Mouse (Mus musculus) left cerebral cortex, postnatal 25 days (tissue): ENCODE measurements around the gene 0610037L13Rik. TPM values are rescaled to one million over a fixed set of nuclear protein-coding genes. Genes with fewer than 3 reads are reported as not detected.

Source experiments
- DNase-seq, 2 experiments: peaks; one replicate each; pipeline ENCODE4 v3.0.0; 2022; ENCODE audit warnings: low spot score in 2 of 2, mixed read lengths in 1 of 2
- intact Hi-C: fragments of 180-260 bp; cut with DNase I; formaldehyde crosslinking; loops from one replicate; pipeline ENCODE4 v1.15.1; 2025
- total RNA-seq, 2 experiments: library from RNA; stranded (reverse); gene quantifications; 2 replicates each; pipeline ENCODE4 v1.2.3; 2021

0610037L13Rik gene
- 10 to 100 TPM; 61.0 to 70.7 TPM for total RNA-seq

- intact Hi-C loops, result loop anchor here (1.0 to 5.0 kb wide), 3 partner anchors 11 to 437 kb away; partner anchors contain the start of genes Coa7 and Magoh
- peak; percentile 94 to 98 for DNase-seq
Measured at GRCm38 (mm10) chr4:107889731-107890432, at the start of gene 0610037L13Rik. Gene 0610037L13Rik, plus strand, starts transcription at chr4:107889813.

- DNase-seq, result no peak
- intact Hi-C loops, result no loop called here
Measured at GRCm38 (mm10) chr4:107843687-107844086, 45.9 kb upstream of the 0610037L13Rik start.

GRCm38 (mm10) chr4:107844971-107845370, 44.6 kb upstream of the 0610037L13Rik start:
- intact Hi-C loops, result loop anchor here (1.0 to 5.0 kb wide), 2 partner anchors 43 to 107 kb away; partner anchors contain the start of gene Lrp8

DNA sequence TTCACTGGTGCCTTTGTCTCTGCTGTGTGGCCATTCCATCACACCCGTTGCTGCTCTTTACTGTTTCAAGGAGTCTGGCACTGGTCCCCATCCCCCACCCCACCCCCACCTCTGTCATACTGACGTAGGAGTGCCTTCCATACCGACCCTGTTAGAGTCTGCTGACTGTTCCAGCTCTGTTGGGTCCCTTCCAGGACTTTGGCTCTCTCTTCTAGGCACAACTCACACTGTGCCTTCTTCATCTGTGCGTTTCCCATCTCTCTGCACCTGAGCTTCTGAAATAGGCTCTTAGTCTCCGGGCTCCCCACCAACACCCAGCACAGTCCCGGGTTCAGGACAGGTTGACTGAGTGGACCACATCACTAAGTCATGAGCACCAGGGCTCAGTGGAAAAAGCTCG, 42.8 kb upstream of the 0610037L13Rik start:
- no peak for DNase-seq
- intact Hi-C loops, result loop anchor here (5.0 kb wide), 1 partner anchor 44 kb away; the partner anchor contains the start of gene Lrp8

More at GRCm38 (mm10) chr4:107844971-107845370, 44.6 kb upstream of the 0610037L13Rik start:
- DNase-seq, result peak; percentile 78 to 80

DNA sequence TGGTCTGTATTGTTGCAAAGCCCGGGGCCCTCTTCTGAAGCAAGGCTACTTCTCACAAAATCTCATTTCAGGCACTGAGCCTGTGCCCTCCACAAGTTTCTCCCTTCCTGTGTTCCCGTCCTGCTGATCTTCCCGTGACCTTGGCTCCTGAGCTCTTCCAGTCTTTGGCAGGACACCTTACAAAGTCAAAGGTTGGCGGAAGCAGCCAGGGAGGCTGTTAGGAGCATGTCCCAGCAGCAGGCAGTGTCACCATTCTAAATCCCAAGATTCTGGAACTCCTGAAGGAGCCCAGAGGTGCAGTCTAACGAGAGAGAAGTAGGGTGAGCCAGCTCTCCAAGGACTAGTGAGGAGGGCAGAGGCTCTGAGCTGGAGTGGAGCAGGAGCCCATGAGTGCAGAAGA, 41.1 kb upstream of the 0610037L13Rik start:
- intact Hi-C loops, result loop anchor here (5.0 kb wide), 1 partner anchor 46 kb away; the partner anchor contains the start of gene Lrp8

DNA sequence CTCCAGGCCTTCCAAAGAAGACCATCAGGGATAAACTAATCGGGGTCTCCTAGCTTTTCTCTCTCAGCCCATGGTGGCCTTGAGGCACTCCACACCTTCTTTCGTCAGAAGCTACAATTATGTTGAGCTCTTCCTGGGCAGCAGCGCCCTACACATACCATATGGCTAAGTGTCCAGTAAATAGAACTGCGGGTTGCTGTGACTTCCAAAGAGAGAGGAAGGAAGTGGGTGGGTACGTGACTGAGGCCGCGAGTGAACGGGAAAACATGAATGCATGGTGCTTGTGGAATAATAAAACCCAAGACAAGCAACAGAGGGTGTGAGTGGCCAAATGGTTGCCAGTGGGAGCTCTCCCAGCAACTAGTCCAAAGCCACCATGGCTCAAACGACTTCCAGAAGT, 40.0 kb upstream of the 0610037L13Rik start:
- intact Hi-C loops, result loop anchor here (5.0 kb wide), 1 partner anchor 47 kb away; the partner anchor contains the start of gene Lrp8
- DNase-seq, result peak in 1 of 2 experiments; percentile 63

More for the DNA sequence above, 41.1 kb upstream of the 0610037L13Rik start:
- no peak for DNase-seq

GRCm38 (mm10) chr4:107850091-107850490, 39.5 kb upstream of the 0610037L13Rik start:
- intact Hi-C loops, result no loop called here
- no peak for DNase-seq

DNA sequence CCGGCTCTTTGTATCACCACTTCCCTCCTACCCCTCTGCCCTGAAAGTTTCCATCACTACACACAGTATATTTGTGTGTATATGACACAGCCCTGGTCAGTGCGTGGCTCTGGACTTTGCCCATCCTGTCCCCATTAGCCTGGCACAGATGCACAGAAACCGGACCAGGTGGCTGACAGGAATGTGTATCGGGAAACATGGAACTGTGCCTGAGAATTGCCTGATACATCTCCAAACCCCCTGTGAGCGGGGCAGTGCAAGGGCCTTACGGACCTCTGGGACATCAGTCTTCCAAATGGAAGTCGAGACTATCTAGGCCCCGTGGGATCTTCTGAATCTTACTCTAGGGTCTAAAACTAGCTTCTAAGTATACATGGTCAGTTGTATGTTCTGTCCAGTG, 36.3 kb upstream of the 0610037L13Rik start:
- intact Hi-C loops, result no loop called here

DNA sequence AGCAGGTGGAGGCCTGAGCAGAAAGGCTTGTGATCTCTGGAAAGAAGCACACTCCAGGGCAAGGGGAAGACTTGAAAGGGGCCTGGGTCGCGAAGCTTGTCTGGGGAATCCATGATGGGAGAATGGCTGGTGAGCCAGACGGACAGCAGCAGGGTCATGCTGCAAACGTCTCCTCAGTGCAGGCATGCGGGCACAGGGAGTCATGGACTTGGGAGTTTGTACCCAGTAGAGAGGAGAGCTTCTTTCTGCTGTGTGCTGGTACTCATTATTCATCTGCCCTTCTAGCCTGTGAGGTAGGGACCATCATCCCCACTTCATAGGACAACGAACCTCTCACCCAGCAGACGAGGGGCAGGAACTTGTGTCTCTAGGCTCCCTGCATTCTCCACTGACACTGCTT, 35.8 kb upstream of the 0610037L13Rik start:
- intact Hi-C loops, result no loop called here
- DNase-seq, result no peak

More for the DNA sequence above, 36.3 kb upstream of the 0610037L13Rik start:
- DNase-seq, result no peak

- intact Hi-C loops, result no loop called here
- peak in 1 of 2 experiments; percentile 59 for DNase-seq
Measured at GRCm38 (mm10) chr4:107856958-107857686, 32.5 kb upstream of the 0610037L13Rik start.

GRCm38 (mm10) chr4:107858995-107859394, 30.6 kb upstream of the 0610037L13Rik start:
- DNase-seq, result no peak

DNA sequence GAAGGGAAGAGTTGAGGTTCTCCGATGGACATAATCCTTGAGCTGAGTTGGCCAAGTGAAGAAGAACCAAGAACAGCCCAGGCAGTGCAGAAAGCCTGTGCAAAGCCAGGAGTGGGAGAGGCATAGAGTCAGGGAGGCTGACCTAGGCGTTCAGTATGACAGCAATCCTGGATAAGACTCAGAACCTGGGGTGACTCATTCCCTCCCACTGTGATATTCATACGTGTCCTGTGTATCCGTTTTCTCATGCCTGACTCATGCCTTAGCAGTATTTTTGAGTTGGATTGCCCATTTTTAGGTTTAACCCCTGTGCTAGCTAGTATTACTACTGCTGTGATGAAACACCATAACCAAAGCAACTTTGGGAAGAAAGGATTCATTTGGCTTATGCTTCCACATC, 24.7 kb upstream of the 0610037L13Rik start:
- intact Hi-C loops, result no loop called here
- DNase-seq, result peak in 1 of 2 experiments; percentile 64

More at GRCm38 (mm10) chr4:107858995-107859394, 30.6 kb upstream of the 0610037L13Rik start:
- intact Hi-C loops, result no loop called here

DNA sequence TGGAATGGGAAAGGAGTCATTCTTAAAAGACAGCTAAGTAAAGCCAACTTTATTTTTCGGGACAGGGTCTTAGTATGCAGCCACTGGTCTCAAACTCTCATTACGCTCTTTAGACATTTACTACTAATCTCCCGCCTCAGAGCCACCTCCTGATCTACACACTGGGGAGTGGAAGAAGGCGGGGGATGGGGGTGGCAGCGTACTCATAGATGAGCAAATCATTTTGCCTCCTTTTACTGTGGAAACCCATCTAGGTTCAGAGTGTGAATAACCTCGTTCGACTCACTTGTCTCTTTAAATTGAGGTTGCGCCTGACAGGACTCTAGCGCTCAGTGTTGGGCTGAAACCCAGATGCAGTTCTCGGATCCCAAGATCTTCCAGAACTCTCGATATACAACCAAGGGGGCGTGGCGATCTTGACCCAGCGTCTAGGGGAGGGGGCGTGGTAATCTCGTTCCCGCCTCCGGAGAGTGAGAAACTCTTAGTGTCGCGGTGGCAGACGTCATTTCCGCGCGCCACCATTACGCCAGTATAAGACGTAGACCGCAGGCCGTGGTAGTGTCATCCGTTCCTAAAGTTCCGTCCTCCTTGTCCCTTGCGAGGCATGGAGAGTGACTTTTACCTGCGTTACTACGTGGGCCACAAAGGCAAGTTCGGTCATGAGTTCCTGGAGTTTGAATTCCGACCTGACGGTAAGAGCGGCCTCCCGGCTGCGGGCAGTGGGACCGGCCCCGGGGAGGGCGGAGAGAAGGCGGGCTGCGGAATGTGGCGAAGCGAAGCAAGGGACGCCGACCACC, 10.2 kb upstream of the 0610037L13Rik start, which contains the start of gene Magoh:
Gene Magoh (plus strand): TSS at position 502 of the 797 bp plus-strand sequence.
- intact Hi-C loops, result loop anchor here (1.0 kb wide), 1 partner anchor 10 kb away; the partner anchor contains the start of gene 0610037L13Rik
- DNase-seq, result peak; percentile 98

DNA sequence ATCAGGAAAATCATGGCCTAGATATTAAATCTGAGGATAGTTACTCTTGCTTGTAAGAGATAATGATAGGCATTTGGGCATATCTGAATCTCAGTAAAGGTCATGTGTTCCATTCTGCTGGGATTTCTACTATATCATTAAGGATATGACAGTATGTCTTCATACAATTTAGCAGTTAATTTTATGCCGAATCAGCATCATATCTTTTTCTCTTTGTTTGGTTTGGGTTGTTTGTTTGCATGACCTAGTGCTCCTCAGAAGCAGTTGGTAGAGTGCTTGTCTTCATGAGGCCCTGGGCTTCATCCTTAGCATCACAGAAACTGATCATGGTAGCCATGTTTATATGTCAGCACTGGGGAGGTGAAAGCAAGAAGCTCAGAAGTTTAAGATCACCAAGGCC, 8.0 kb upstream of the 0610037L13Rik start:
- intact Hi-C loops, result no loop called here

GRCm38 (mm10) chr4:107886371-107886770, 3.2 kb upstream of the 0610037L13Rik start:
- DNase-seq, result no peak
- intact Hi-C loops, result no loop called here

More for the DNA sequence above, 8.0 kb upstream of the 0610037L13Rik start:
- no peak for DNase-seq

DNA sequence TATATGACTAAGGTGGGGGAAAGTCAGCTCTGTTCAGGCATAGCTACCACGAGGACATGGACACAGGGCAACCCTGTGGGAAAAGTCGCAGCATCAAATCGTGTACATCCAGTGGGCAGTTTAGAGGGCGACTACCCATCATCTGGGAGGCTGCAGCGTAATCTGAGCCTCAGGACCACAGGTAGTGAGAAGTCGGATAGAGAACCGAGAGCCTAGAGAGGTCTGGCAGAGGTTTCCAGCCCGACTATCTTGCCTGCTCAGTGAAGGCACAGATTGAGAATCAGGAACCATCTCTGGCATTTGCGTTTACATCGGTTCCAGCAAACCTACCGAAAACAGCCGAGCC, 255 bp upstream of the 0610037L13Rik start:
- intact Hi-C loops, result loop anchor here (1.0 kb wide), 1 partner anchor 10 kb away; the partner anchor contains the start of gene Magoh
- no peak for DNase-seq

GRCm38 (mm10) chr4:107892663-107893062, 3.0 kb downstream of the 0610037L13Rik start:
- no peak for DNase-seq
- intact Hi-C loops, result loop anchor here (5.0 kb wide), 1 partner anchor 435 kb away; the partner anchor contains the start of gene Coa7

DNA sequence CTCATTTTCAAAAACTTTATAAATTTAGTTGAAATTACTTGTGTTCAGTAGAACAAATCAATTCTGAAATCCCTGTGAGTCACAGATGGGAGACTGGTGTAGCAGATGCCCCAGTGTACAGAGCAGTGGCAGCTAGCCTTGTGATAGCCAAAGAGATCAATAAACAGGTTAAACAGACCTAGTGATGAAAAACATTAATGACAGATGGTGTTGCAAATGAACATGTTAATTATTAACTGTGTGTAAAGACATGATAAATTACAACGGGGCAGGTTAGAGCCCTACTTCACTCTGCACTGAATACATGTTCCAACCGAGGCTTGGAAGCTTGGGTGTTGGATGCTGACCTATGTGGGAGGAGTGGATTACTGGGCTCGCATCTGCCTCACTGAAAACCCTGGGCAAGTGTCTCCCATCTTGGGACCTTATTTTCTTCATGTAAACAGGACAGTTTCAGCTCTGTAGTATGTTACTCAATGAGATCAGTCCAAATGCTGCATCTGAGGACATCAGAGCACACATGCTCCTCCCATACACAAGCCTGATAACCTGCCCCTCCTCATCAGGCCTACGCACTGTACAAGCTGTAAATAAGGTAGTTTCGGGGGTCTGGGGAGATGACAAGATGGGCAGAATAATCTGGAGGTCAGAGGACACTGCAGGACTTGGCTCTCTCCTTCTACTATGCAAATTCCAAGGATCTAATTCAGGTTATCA, 9.8 kb downstream of the 0610037L13Rik start:
- no peak for DNase-seq

DNA sequence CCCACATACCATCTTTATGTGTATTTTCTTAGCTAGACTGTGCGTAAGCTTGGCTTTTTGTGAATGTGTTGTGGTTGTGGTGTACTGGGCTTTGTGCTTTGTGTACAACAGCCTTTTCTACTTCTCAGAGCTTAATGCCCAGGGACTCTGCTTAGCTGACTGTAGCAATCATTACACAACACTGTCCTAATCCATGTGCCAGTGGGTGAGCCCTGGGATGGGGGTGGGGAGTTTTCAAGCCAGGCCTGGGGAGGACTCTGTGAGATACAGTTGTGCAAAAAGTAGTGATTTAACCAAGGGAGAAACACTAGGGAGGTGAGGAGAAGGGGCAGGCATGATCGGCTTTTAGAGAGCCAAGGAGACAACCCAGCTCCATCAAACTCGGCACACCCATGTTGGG, 10.6 kb downstream of the 0610037L13Rik start:
- intact Hi-C loops, result no loop called here

More for the DNA sequence above, 9.8 kb downstream of the 0610037L13Rik start:
- intact Hi-C loops, result no loop called here

More for the DNA sequence above, 10.6 kb downstream of the 0610037L13Rik start:
- DNase-seq, result no peak
